Mouse (Mus musculus): ENCODE results near the gene Glis2. TPM values are rescaled to one million over a fixed set of nuclear protein-coding genes. Genes with fewer than 3 reads are reported as not detected.

Glis2 gene
- total RNA-seq, 2 experiments from 2014 or later, result 27.6 to 34.5 TPM

DNA sequence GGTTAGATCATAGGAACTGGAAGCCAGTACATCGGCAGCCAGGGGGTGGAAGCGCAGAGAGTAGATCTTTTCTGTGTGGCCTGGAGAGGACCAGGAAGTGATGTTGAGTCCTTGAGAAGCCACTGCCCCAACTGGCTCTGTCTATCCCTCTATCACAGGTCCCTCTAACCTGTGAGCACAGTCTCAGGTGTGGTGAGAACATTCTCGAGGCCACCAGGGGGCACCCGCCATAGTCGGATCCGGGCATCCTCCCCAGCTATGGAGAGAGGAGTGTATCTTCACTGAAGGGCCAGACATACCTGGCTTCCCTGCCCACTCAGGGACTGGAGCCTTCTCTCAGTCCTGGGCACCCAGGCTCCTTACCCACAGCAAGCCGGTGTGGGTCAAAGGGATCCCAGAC lies 37.5 kb downstream of the Glis2 start:
- DNase-seq, result peak in 1 of 2 experiments; percentile 54
- intact Hi-C loops (cut with DNase I), result no loop called here

DNA sequence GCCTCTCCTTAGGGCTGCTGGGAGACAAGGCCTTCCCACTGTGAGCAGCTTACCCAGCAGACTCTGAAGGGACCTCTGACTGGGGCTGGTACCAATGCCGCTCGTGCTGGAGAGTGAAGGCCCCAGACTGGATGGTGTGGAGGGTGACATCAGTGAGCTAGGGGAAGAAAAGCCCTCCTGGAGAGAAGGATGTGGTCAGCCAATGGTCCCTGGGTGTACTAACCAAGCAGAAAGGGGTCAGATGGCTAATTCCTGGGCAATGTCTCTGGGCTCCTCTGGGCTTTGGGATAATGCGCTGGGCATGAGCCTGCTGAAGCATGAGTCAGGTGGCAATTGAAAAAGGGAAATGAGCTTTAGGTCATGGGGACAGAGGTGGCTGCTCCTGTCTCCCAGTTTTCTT lies 39.1 kb downstream of the Glis2 start:
- no peak for DNase-seq
- intact Hi-C loops (cut with DNase I), result no loop called here

- no peak for DNase-seq
- intact Hi-C loops (cut with DNase I), result no loop called here
These were observed 40.2 kb downstream of the Glis2 start for GRCm38 (mm10) chr16:4634681-4635080.

GRCm38 (mm10) chr16:4635760-4636159 lies 41.2 kb downstream of the Glis2 start:
- intact Hi-C loops (cut with DNase I), result no loop called here

GRCm38 (mm10) chr16:4638891-4639390 lies 44.4 kb downstream of the Glis2 start:
- intact Hi-C loops (cut with DNase I), result no loop called here
- DNase-seq, result no peak

More at GRCm38 (mm10) chr16:4635760-4636159, 41.2 kb downstream of the Glis2 start:
- DNase-seq, result no peak

- intact Hi-C loops (cut with DNase I), result no loop called here
- DNase-seq, result peak; percentile 93
These were observed 45.3 kb downstream of the Glis2 start, which contains the start of the genes Vasn and Dnaja3 for GRCm38 (mm10) chr16:4639831-4640237. Gene Vasn (plus strand): TSS chr16:4639941. Gene Dnaja3 (plus strand): TSS chr16:4639989.

GRCm38 (mm10) chr16:4640267-4641005 lies 45.9 kb downstream of the Glis2 start:
- intact Hi-C loops (cut with DNase I), result no loop called here

GRCm38 (mm10) chr16:4641119-4641838 lies 46.8 kb downstream of the Glis2 start:
- DNase-seq, result peak; percentile 55 to 56
- intact Hi-C loops (cut with DNase I), result no loop called here

More at GRCm38 (mm10) chr16:4640267-4641005, 45.9 kb downstream of the Glis2 start:
- peak; percentile 46 to 58 for DNase-seq

DNA sequence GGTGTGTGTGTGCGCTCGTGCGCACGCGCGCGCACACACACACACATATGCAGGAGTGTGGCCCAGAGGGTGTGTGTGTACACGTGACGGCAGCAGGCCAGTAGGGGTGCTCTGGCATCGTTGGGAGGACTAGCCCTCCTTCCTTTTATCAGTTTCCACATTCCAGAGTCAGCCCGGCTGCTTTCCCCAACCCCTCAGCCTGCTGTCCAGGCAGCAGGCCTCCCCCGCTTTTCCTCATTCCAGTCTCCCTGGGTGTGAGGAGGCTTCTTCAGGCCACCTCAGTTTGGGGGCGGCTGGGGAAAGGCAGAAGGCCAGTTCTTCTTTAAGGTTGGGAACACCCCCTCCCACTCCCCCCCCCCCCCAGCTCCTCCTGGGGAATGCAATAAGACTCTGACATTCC lies 47.7 kb downstream of the Glis2 start:
- intact Hi-C loops (cut with DNase I), result no loop called here
- DNase-seq, result peak; percentile 84 to 85

DNA sequence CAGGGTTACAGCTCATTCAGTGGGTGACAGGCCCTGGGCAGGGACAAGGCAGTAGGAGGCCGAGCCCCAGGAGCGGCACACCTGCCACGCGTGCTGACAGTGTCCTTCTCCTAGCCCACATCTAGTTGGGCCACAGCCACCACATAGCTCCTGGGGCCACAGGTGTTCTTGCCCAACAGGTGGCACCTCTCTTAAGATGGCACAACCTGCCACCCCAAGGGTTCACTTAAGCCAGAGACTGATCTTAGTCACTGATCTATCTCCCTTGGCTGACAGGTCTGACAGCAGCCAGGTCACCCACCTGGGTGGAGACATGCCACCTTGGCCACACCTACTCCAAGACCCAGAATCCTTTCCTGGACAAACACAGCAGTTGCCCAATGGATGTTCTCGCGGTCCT lies 48.4 kb downstream of the Glis2 start:
- DNase-seq, result no peak
- intact Hi-C loops (cut with DNase I), result no loop called here

- intact Hi-C loops (cut with DNase I), result no loop called here
- peak; percentile 92 to 93 for DNase-seq
These were observed 49.3 kb downstream of the Glis2 start for GRCm38 (mm10) chr16:4643670-4644419.

- intact Hi-C loops (cut with DNase I), result no loop called here
- DNase-seq, result no peak
These were observed 51.4 kb downstream of the Glis2 start for GRCm38 (mm10) chr16:4645867-4646266.

DNA sequence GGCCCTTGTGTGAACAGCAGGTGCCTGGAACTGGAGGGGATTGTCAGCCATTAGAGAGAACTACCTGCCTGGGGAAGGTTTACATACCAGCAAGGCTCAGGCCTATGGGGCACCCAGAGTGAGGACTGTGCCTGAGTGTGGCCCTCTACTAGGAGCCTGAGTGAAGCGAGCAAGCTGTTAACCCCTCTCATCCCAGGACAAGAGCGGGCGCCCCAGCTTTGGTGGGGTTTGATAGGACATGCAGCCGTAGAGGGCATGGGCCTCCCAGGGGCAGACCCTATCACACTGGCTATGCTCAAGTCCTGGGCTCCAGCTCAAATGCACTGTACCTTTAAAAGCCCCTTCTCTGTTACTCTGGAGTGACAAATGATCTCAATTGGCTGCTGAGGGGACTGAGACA lies 52.3 kb downstream of the Glis2 start:
- DNase-seq, result no peak
- intact Hi-C loops (cut with DNase I), result no loop called here

DNA sequence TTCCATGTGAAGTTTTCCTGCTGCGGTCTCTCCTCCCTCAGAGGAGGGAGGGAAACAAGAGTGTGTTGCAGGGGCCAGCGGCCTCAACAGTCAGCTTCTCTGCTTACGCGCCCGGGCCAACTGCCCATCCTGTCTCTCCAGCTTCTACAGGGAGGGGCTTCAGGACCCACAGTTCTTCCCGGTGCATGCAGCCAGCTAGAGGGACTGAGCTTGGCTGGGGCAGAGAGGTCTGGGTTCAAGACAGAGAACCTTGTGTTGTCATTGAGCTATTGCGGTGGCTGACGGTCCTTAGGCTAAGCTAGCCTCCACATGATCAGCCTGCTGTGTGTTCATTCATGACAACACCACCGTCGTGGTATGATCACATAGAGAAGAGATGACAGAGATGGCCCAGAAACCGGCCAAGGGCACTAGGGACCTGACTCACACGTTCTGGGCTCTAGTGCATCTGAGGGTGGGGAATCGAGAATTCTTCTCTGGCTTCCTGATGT lies 53.2 kb downstream of the Glis2 start:
- intact Hi-C loops (cut with DNase I), result no loop called here
- peak; percentile 71 to 72 for DNase-seq

GRCm38 (mm10) chr16:4648416-4649023 lies 54.0 kb downstream of the Glis2 start:
- no peak for DNase-seq
- intact Hi-C loops (cut with DNase I), result no loop called here

DNA sequence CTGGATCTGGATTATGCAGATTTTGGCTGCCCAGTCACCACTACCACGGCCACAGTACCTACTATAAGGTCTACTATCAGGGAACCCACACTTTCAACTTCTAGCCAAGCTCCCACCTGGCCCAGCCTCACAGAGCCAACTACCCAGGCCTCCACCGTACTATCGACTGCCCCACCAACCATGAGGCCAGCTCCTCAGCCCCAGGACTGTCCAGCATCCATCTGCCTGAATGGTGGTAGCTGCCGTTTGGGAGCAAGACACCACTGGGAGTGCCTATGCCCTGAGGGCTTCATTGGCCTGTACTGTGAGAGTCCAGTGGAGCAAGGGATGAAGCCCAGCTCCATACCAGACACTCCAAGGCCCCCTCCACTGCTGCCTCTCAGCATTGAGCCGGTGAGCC lies 54.7 kb downstream of the Glis2 start:
- no peak for DNase-seq
- intact Hi-C loops (cut with DNase I), result no loop called here

DNA sequence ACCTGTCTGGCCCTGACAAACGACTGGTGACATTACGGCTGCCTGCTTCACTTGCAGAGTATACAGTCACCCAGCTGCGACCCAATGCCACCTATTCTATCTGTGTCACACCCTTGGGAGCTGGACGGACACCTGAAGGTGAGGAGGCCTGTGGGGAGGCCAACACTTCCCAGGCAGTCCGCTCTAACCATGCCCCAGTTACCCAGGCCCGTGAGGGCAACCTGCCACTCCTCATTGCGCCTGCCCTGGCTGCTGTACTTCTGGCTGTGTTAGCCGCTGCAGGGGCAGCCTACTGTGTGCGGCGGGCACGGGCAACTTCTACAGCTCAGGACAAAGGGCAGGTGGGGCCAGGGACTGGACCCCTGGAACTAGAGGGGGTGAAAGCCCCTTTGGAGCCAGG lies 55.2 kb downstream of the Glis2 start:
- intact Hi-C loops (cut with DNase I), result no loop called here
- DNase-seq, result no peak

DNA sequence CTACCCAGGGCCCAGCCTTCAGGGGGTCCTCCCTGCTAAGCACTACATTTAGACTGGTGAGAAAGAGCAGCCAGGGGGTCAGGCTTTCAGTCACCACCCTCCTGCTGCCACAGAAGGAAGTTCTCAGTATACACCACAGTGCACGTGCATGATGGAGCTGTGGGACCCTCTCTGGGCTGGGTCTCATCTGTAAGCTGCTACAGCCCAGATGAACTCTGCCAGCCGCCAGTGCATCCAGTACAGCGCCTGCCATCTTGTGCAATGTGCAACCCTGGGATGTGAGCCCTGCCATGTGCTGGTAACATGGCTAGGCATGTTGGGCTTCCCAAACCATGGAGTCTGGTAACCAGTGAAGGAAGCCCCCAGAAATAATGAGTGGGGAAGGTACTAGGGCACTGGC lies 55.6 kb downstream of the Glis2 start:
- intact Hi-C loops (cut with DNase I), result no loop called here
- DNase-seq, result no peak

GRCm38 (mm10) chr16:4651081-4651480 lies 56.6 kb downstream of the Glis2 start:
- DNase-seq, result no peak
- intact Hi-C loops (cut with DNase I), result no loop called here

- DNase-seq, result no peak
- intact Hi-C loops (cut with DNase I), result no loop called here
These were observed 57.1 kb downstream of the Glis2 start for GRCm38 (mm10) chr16:4651624-4652023.
